Mouse (Mus musculus) hindbrain, embryonic 11.5 days (tissue): Measurements from ENCODE around the gene Casc3. TPM values are rescaled to one million over a fixed set of nuclear protein-coding genes. Genes with fewer than 3 reads are reported as not detected.

ENCODE experiments used
- ATAC-seq: fragments of 200-750 bp; cut with Nextera tagmentation; 2 replicates; pipeline ENCODE4 v1.8.0; 2017; ENCODE audit warnings: mild to moderate bottlenecking, moderate TSS enrichment, moderate library complexity; ENCODE audit not compliant: low FRiP score
- DNase-seq: peaks from one replicate; pipeline ENCODE4 v3.0.0-alpha.2; 2015; ENCODE audit warnings: low spot score
- H3K27ac ChIP-seq: fragments of 300-500 bp; sonication (generic); 2 replicates; pipeline ENCODE4 v1.5.1; 2014; ENCODE audit warnings: mild to moderate bottlenecking, low read depth, low read length
- H3K27me3 ChIP-seq: fragments of 300-500 bp; sonication (generic); 2 replicates; pipeline ENCODE4 v1.6.1; 2014; ENCODE audit warnings: mild to moderate bottlenecking, low read length, moderate library complexity, mixed read lengths; ENCODE audit not compliant: control insufficient read depth, insufficient read depth
- H3K36me3 ChIP-seq: fragments of 300-500 bp; sonication (generic); 2 replicates; pipeline ENCODE4 v1.6.1; 2014; ENCODE audit warnings: mild to moderate bottlenecking, low read length, moderate library complexity, mixed read lengths; ENCODE audit not compliant: control insufficient read depth, insufficient read depth
- H3K4me1 ChIP-seq: fragments of 300-500 bp; sonication (generic); replicated peaks from 2 replicates; pipeline ENCODE4 v1.6.1; 2014; ENCODE audit warnings: low read length, mixed read lengths; ENCODE audit not compliant: control insufficient read depth, insufficient read depth
- H3K4me2 ChIP-seq: fragments of 300-500 bp; sonication (generic); replicated peaks from 2 replicates; pipeline ENCODE4 v1.6.1; 2014; ENCODE audit warnings: mild to moderate bottlenecking, low read depth, low read length
- H3K4me3 ChIP-seq: fragments of 300-500 bp; sonication (generic); 2 replicates; pipeline ENCODE4 v1.5.1; 2014; ENCODE audit warnings: low read depth, low read length
- H3K9ac ChIP-seq: fragments of 300-500 bp; sonication (generic); 2 replicates; pipeline ENCODE4 v1.6.1; 2014; ENCODE audit warnings: low read depth, low read length
- H3K9me3 ChIP-seq: fragments of 300-500 bp; sonication (generic); 2 replicates; pipeline ENCODE4 v1.6.1; 2016; ENCODE audit warnings: low read length; ENCODE audit not compliant: control insufficient read depth
- WGBS: fragments of 180-500 bp; shearing (Covaris S2); extraction: QIAGEN DNeasy Blood & Tissue Kit; methylation state at CpG from one replicate; pipeline ENCODE4 v1.1.7; 2014; 5-methylcytosine and 5-hydroxymethylcytosine counted together
- polyA plus RNA-seq: library from polyadenylated mRNA; unstranded; fragments of >200 nt; fragmentation: Nextera tagmentation; extraction: Ambion mirVana; gene quantifications from 2 replicates; pipeline ENCODE4 v1.2.1, GENCODE M21; 2014

Gene Casc3
- polyA plus RNA-seq, 1 experiment from 2014 or later = 44.6 TPM

- WGBS = 57% methylated on average over 12 of the region's 12 CpGs
- H3K9me3 ChIP-seq = no peaks in the 10 kb centered on the region
Observed at GRCm38 (mm10) chr11:98776052-98776764, 28.5 kb upstream of the Casc3 start.

GRCm38 (mm10) chr11:98776843-98777590, 27.7 kb upstream of the Casc3 start:
- Histone ChIP-seq H3K9me3 (no peaks in the 10 kb centered on the region), H3K4me1 (peaks cover 16% of the 10 kb centered on the region), H3K9ac (no peak overlapping the region), H3K4me2 (no peak overlapping the region), H3K27ac (peak overlapping the region; percentile 43; the same call in 1 of the 2 replicates), H3K4me3 (no peak overlapping the region), H3K36me3 (no peaks in the 10 kb centered on the region), H3K27me3 (no peaks in the 10 kb centered on the region)
- 9% methylated on average over 9 of the region's 9 CpGs for WGBS
- DNase-seq (peak; percentile 45), ATAC-seq (no peak)

More at GRCm38 (mm10) chr11:98776052-98776764, 28.5 kb upstream of the Casc3 start:
- H3K27me3 ChIP-seq = no peaks in the 10 kb centered on the region
- peak overlapping the region; percentile 32; the same call in 1 of the 2 replicates for H3K9ac ChIP-seq
- no peak overlapping the region for H3K4me3 ChIP-seq
- H3K4me1 ChIP-seq = peaks cover 12% of the 10 kb centered on the region
- DNase-seq (no peak), ATAC-seq (no peak)
- H3K27ac ChIP-seq = peak overlapping the region; percentile 33; the same call in 1 of the 2 replicates
- H3K36me3 ChIP-seq = no peaks in the 10 kb centered on the region
- H3K4me2 ChIP-seq = peak overlapping the region; percentile 12; the same call in 1 of the 2 replicates

- no peak for ATAC-seq
- Histone ChIP-seq H3K9me3 (no peaks in the 10 kb centered on the region), H3K4me2 (no peak overlapping the region), H3K36me3 (no peaks in the 10 kb centered on the region), H3K4me3 (no peak overlapping the region), H3K9ac (no peak overlapping the region), H3K4me1 (peaks cover 25% of the 10 kb centered on the region), H3K27me3 (no peaks in the 10 kb centered on the region), H3K27ac (no peak overlapping the region)
- DNase-seq = no peak
Observed at GRCm38 (mm10) chr11:98777888-98778287, 26.8 kb upstream of the Casc3 start.

GRCm38 (mm10) chr11:98781851-98782512, 22.7 kb upstream of the Casc3 start:
- Histone ChIP-seq H3K4me1 (peaks cover 25% of the 10 kb centered on the region), H3K9ac (peak overlapping the region; percentile 19), H3K4me2 (peak overlapping the region; percentile 29; the same call in 1 of the 2 replicates), H3K36me3 (no peaks in the 10 kb centered on the region), H3K4me3 (no peak overlapping the region), H3K27me3 (no peaks in the 10 kb centered on the region), H3K27ac (peak overlapping the region; percentile 55; the same call in 1 of the 2 replicates), H3K9me3 (no peaks in the 10 kb centered on the region)
- 11% methylated on average over 12 of the region's 14 CpGs for WGBS
- DNase-seq = peak; percentile 54
- ATAC-seq = no peak

- Histone ChIP-seq H3K36me3 (no peaks in the 10 kb centered on the region), H3K4me1 (peaks cover 25% of the 10 kb centered on the region), H3K4me3 (no peak overlapping the region), H3K9ac (peak overlapping the region; percentile 42; the same call in 1 of the 2 replicates), H3K9me3 (no peaks in the 10 kb centered on the region), H3K4me2 (peak overlapping the region; percentile 29), H3K27me3 (no peaks in the 10 kb centered on the region), H3K27ac (peak overlapping the region; percentile 55)
- ATAC-seq (peak; percentile 22; the same call in 1 of the 2 replicates), DNase-seq (no peak)
- WGBS = 1% methylated on average over 17 of the region's 17 CpGs
Observed at GRCm38 (mm10) chr11:98782651-98783235, 22.0 kb upstream of the Casc3 start.

- 2% methylated on average over 20 of the region's 20 CpGs for WGBS
- H3K4me3 ChIP-seq = 0 out of 2 replicates have a peak overlapping the region, but pooled peaks have one; percentile 1
- no peaks in the 10 kb centered on the region for H3K9me3 ChIP-seq
- peak; percentile 75 for DNase-seq
- peak overlapping the region; percentile 29 for H3K4me2 ChIP-seq
- no peaks in the 10 kb centered on the region for H3K36me3 ChIP-seq
- no peaks in the 10 kb centered on the region for H3K27me3 ChIP-seq
- peaks cover 25% of the 10 kb centered on the region for H3K4me1 ChIP-seq
- H3K9ac ChIP-seq = peak overlapping the region; percentile 42; the same call in 1 of the 2 replicates
- H3K27ac ChIP-seq = peak overlapping the region; percentile 55
- ATAC-seq = peak; percentile 56; the same call in 1 of the 2 replicates
Observed at GRCm38 (mm10) chr11:98783236-98783696, 21.4 kb upstream of the Casc3 start.

- Histone ChIP-seq H3K4me2 (no peak overlapping the region), H3K9me3 (no peaks in the 10 kb centered on the region), H3K4me3 (no peak overlapping the region), H3K4me1 (peaks cover 25% of the 10 kb centered on the region), H3K27me3 (no peaks in the 10 kb centered on the region), H3K9ac (no peak overlapping the region), H3K27ac (no peak overlapping the region), H3K36me3 (no peaks in the 10 kb centered on the region)
- ATAC-seq = no peak
- WGBS = 72% methylated on average over 4 of the region's 4 CpGs
- DNase-seq = no peak
Observed at GRCm38 (mm10) chr11:98784139-98784538, 20.6 kb upstream of the Casc3 start.

GRCm38 (mm10) chr11:98785214-98785613, 19.5 kb upstream of the Casc3 start:
- no peaks in the 10 kb centered on the region for H3K27me3 ChIP-seq
- no peak overlapping the region for H3K9ac ChIP-seq
- no peak for DNase-seq
- no peaks in the 10 kb centered on the region for H3K9me3 ChIP-seq
- no peak for ATAC-seq
- no peak overlapping the region for H3K4me2 ChIP-seq
- H3K27ac ChIP-seq = no peak overlapping the region
- no peaks in the 10 kb centered on the region for H3K36me3 ChIP-seq
- peaks cover 28% of the 10 kb centered on the region for H3K4me1 ChIP-seq
- H3K4me3 ChIP-seq = no peak overlapping the region
- WGBS = 57% methylated on average over 10 of the region's 10 CpGs
